Mouse (Mus musculus) bone marrow, adult 2 months (tissue): ENCODE results near the gene Srgn.

Experiments
- CTCF ChIP-seq: fragments of 200-500 bp; IDR thresholded peaks from 2 replicates; pipeline ENCODE4 v1.5.1; 2011; ENCODE audit warnings: low read length, control low read depth; ENCODE audit not compliant: control insufficient read depth, insufficient read depth
- POLR2A ChIP-seq: fragments of 200-500 bp; IDR thresholded peaks from 2 replicates; pipeline ENCODE4 v1.6.1; 2011; ENCODE audit warnings: low read depth, mild to moderate bottlenecking, control low read depth, low read length, borderline replicate concordance; ENCODE audit not compliant: control insufficient read depth

DNA sequence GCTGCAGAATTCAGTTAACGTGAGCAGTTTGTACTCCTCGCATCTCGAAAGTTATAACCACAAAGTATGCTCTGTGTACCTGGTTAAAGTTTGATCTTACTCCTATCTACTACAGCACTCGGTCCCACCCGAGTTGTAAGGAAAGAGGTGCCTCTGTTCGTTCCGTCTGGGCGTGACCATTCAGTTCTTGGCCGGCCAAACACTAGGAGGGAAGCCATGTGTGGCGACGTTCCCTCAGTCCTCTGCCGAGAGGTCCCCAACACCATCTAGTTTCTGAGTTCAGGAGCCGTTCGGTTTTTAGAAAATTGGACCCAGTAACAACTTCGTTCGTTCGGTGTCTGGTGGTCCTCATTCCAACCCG, 77.0 kb downstream of the Srgn start:
- TF ChIP-seq CTCF (no peak), POLR2A (no peak)
